Mouse (Mus musculus) forebrain, embryonic 11.5 days (tissue): ENCODE data around the gene Senp6. TPM values are rescaled to one million over a fixed set of nuclear protein-coding genes. Genes with fewer than 3 reads are reported as not detected.
A peak's percentile ranks its signal among the peaks of the same experiment; 100 is the strongest.
"Not testable (repeated sequence)": the region's sequence is repeated elsewhere in the genome, so short reads cannot be mapped to it uniquely, and the experiment has no call there.

Experiments used
- ATAC-seq: fragments of 200-750 bp; cut with Nextera tagmentation; replicated peaks from 2 replicates; pipeline ENCODE4 v1.8.0; 2017; ENCODE audit warnings: moderate TSS enrichment; ENCODE audit not compliant: low FRiP score
- DNase-seq: peaks from one replicate; pipeline ENCODE4 v3.0.0-alpha.2; 2017; ENCODE audit warnings: low spot score
- H3K27ac ChIP-seq: fragments of 300-500 bp; sonication (generic); 2 replicates; pipeline ENCODE4 v1.5.1; 2014; ENCODE audit warnings: low read depth, low read length
- H3K27me3 ChIP-seq: fragments of 300-500 bp; sonication (generic); 2 replicates; pipeline ENCODE4 v1.6.1; 2014; ENCODE audit warnings: mild to moderate bottlenecking, low read length, mixed read lengths; ENCODE audit not compliant: control insufficient read depth, insufficient read depth
- H3K36me3 ChIP-seq: fragments of 300-500 bp; sonication (generic); 2 replicates; pipeline ENCODE4 v1.6.1; 2014; ENCODE audit warnings: mild to moderate bottlenecking, low read length, moderate library complexity, mixed read lengths; ENCODE audit not compliant: control insufficient read depth, insufficient read depth
- H3K4me1 ChIP-seq: fragments of 300-500 bp; sonication (generic); replicated peaks from 2 replicates; pipeline ENCODE4 v1.6.1; 2014; ENCODE audit warnings: low read length, mixed read lengths; ENCODE audit not compliant: control insufficient read depth, insufficient read depth
- H3K4me2 ChIP-seq: fragments of 300-500 bp; sonication (generic); 2 replicates; pipeline ENCODE4 v1.6.1; 2014; ENCODE audit warnings: low read depth, mild to moderate bottlenecking, low read length, moderate library complexity, mixed read lengths; ENCODE audit not compliant: severe bottlenecking
- H3K4me3 ChIP-seq: fragments of 300-500 bp; sonication (generic); 2 replicates; pipeline ENCODE4 v1.5.1; 2014; ENCODE audit warnings: low read depth, low read length
- H3K9ac ChIP-seq: fragments of 300-500 bp; sonication (generic); 2 replicates; pipeline ENCODE4 v1.6.1; 2014; ENCODE audit warnings: low read length
- H3K9me3 ChIP-seq: fragments of 300-500 bp; sonication (generic); 2 replicates; pipeline ENCODE4 v1.6.1; 2016; ENCODE audit warnings: low read length, mixed read lengths; ENCODE audit not compliant: control insufficient read depth
- WGBS: fragments of 180-500 bp; shearing (Covaris S2); extraction: QIAGEN DNeasy Blood & Tissue Kit; methylation state at CpG from one replicate; pipeline ENCODE4 v1.1.7; 2014; 5-methylcytosine and 5-hydroxymethylcytosine counted together
- polyA plus RNA-seq: library from polyadenylated mRNA; unstranded; fragments of >200 nt; fragmentation: Nextera tagmentation; extraction: Ambion mirVana; gene quantifications from 2 replicates; pipeline ENCODE4 v1.2.1, GENCODE M21; 2014

Gene Senp6
- 65.9 and 67.1 TPM in 2 replicates for polyA plus RNA-seq

- Histone ChIP-seq H3K27me3 (no peaks in the 10 kb centered on the region), H3K27ac (peak within 1 kb of the TSS; percentile 99), H3K4me3 (peak within 1 kb of the TSS; percentile 91), H3K4me1 (no peaks in the 10 kb centered on the region), H3K9ac (peak within 1 kb of the TSS; percentile 100), H3K4me2 (peak within 1 kb of the TSS; percentile 57), H3K9me3 (no peaks in the 10 kb centered on the region), H3K36me3 (no peaks in the 10 kb centered on the region)
- DNase-seq (peak; percentile 92), ATAC-seq (peak; percentile 94)
- 0% methylated on average over 55 of the region's 74 CpGs for WGBS
Observed at GRCm38 (mm10) chr9:80066367-80067220, at the start of gene Senp6. Senp6 (plus strand) TSS chr9:80066903.

- Histone ChIP-seq H3K4me3 (no peak overlapping the region), H3K4me2 (no peak overlapping the region), H3K36me3 (no peaks in the 10 kb centered on the region), H3K9me3 (no peaks in the 10 kb centered on the region), H3K4me1 (no peaks in the 10 kb centered on the region), H3K27ac (no peak overlapping the region), H3K27me3 (no peaks in the 10 kb centered on the region), H3K9ac (no peak overlapping the region)
- WGBS, result 80% methylated on average over 3 of the region's 3 CpGs
- ATAC-seq, result no peak
- no peak for DNase-seq
Observed at GRCm38 (mm10) chr9:80020429-80020828, 46.3 kb upstream of the Senp6 start.

GRCm38 (mm10) chr9:80021648-80022047 is 45.1 kb upstream of the Senp6 start:
- H3K4me3 ChIP-seq, result no peak overlapping the region
- ATAC-seq (no peak), DNase-seq (no peak)
- no peak overlapping the region for H3K27ac ChIP-seq
- H3K9me3 ChIP-seq, result no peaks in the 10 kb centered on the region
- WGBS, result 43% methylated on average over 1 of the region's 1 CpGs
- H3K4me2 ChIP-seq, result no peak overlapping the region
- H3K4me1 ChIP-seq, result no peaks in the 10 kb centered on the region
- no peak overlapping the region for H3K9ac ChIP-seq
- no peaks in the 10 kb centered on the region for H3K36me3 ChIP-seq
- no peaks in the 10 kb centered on the region for H3K27me3 ChIP-seq

- H3K9ac ChIP-seq, result no peak overlapping the region
- no peak overlapping the region for H3K4me3 ChIP-seq
- no peak for ATAC-seq
- no peaks in the 10 kb centered on the region for H3K4me1 ChIP-seq
- no peaks in the 10 kb centered on the region for H3K9me3 ChIP-seq
- 71% methylated on average over 8 of the region's 8 CpGs for WGBS
- H3K27ac ChIP-seq, result no peak overlapping the region
- no peak overlapping the region for H3K4me2 ChIP-seq
- H3K27me3 ChIP-seq, result no peaks in the 10 kb centered on the region
- no peak for DNase-seq
- H3K36me3 ChIP-seq, result no peaks in the 10 kb centered on the region
Observed at GRCm38 (mm10) chr9:80022821-80023220, 43.9 kb upstream of the Senp6 start.

- H3K27me3 ChIP-seq, H3K27ac ChIP-seq, ATAC-seq: not testable (repeated sequence)
Observed at GRCm38 (mm10) chr9:80025347-80025746, 41.4 kb upstream of the Senp6 start.

GRCm38 (mm10) chr9:80026017-80026416 is 40.7 kb upstream of the Senp6 start:
- Histone ChIP-seq H3K27me3 (no peaks in the 10 kb centered on the region), H3K36me3 (no peaks in the 10 kb centered on the region), H3K9me3 (no peaks in the 10 kb centered on the region), H3K27ac (no peak overlapping the region), H3K4me1 (no peaks in the 10 kb centered on the region), H3K9ac (no peak overlapping the region), H3K4me2 (no peak overlapping the region), H3K4me3 (no peak overlapping the region)
- WGBS, result 0% methylated on average over 2 of the region's 2 CpGs
- no peak; the same call in 1 of the 2 replicates for ATAC-seq
- peak; percentile 69 for DNase-seq

More at GRCm38 (mm10) chr9:80025347-80025746, 41.4 kb upstream of the Senp6 start:
- not testable (repeated sequence) for DNase-seq, H3K4me3 ChIP-seq, H3K9me3 ChIP-seq, H3K9ac ChIP-seq, H3K36me3 ChIP-seq, H3K4me1 ChIP-seq, H3K4me2 ChIP-seq
- WGBS, result 92% methylated on average over 5 of the region's 5 CpGs

GRCm38 (mm10) chr9:80026581-80027021 is 40.1 kb upstream of the Senp6 start:
- H3K27ac ChIP-seq, result no peak overlapping the region
- H3K4me2 ChIP-seq, result no peak overlapping the region
- no peaks in the 10 kb centered on the region for H3K36me3 ChIP-seq
- H3K4me1 ChIP-seq, result no peaks in the 10 kb centered on the region
- H3K27me3 ChIP-seq, result no peaks in the 10 kb centered on the region
- no peak for DNase-seq
- 81% methylated on average over 6 of the region's 6 CpGs for WGBS
- no peak overlapping the region for H3K9ac ChIP-seq
- no peak overlapping the region for H3K4me3 ChIP-seq
- no peak for ATAC-seq
- no peaks in the 10 kb centered on the region for H3K9me3 ChIP-seq

GRCm38 (mm10) chr9:80037262-80037996 is 29.3 kb upstream of the Senp6 start:
- no peak for ATAC-seq
- Histone ChIP-seq H3K4me1 (no peaks in the 10 kb centered on the region), H3K36me3 (no peaks in the 10 kb centered on the region), H3K9ac (no peak overlapping the region), H3K4me2 (no peak overlapping the region), H3K4me3 (no peak overlapping the region), H3K27me3 (no peaks in the 10 kb centered on the region), H3K27ac (no peak overlapping the region), H3K9me3 (no peaks in the 10 kb centered on the region)
- 90% methylated on average over 13 of the region's 13 CpGs for WGBS
- no peak for DNase-seq
